Mouse (Mus musculus) right cerebral cortex, adult 18-20 months (tissue): ENCODE results near the gene Hist1h2ab.
A peak's percentile ranks its signal among the peaks of the same experiment; 100 is the strongest.

Experiments used
- DNase-seq: peaks from one replicate; pipeline ENCODE4 v3.0.0; 2022; ENCODE audit warnings: mixed read lengths

Gene Hist1h2ab

GRCm38 (mm10) chr13:23738677-23739068 is 12.3 kb upstream of the Hist1h2ab start, which contains the start of gene Hist1h1c:
Gene Hist1h1c (plus strand): TSS chr13:23738808.
- peak; percentile 91 for DNase-seq

- DNase-seq: peak; percentile 97
Observed at GRCm38 (mm10) chr13:23739069-23739921, 11.6 kb upstream of the Hist1h2ab start.

- no peak for DNase-seq
Observed at GRCm38 (mm10) chr13:23739922-23740252, 11.0 kb upstream of the Hist1h2ab start.

- no peak for DNase-seq
Observed at GRCm38 (mm10) chr13:23740256-23740840, 10.6 kb upstream of the Hist1h2ab start.

GRCm38 (mm10) chr13:23740910-23741309 is 10.0 kb upstream of the Hist1h2ab start:
- DNase-seq: no peak

- DNase-seq: no peak
Observed at GRCm38 (mm10) chr13:23742007-23742406, 8.9 kb upstream of the Hist1h2ab start.

GRCm38 (mm10) chr13:23743215-23743614 is 7.7 kb upstream of the Hist1h2ab start:
- no peak for DNase-seq

- no peak for DNase-seq
Observed at GRCm38 (mm10) chr13:23743963-23744362, 7.0 kb upstream of the Hist1h2ab start.

- no peak for DNase-seq
Observed at GRCm38 (mm10) chr13:23744421-23745380, 6.2 kb upstream of the Hist1h2ab start.

GRCm38 (mm10) chr13:23745381-23746161 is 5.4 kb upstream of the Hist1h2ab start, which contains the start of gene Hist1h3c:
Gene Hist1h3c (minus strand): TSS chr13:23745602.
- peak; percentile 79 for DNase-seq

GRCm38 (mm10) chr13:23746201-23747080 is 4.5 kb upstream of the Hist1h2ab start, which contains the start of gene Hist1h2bb:
Gene Hist1h2bb (plus strand): TSS chr13:23746734.
- DNase-seq: peak; percentile 81

GRCm38 (mm10) chr13:23747081-23747891 is 3.6 kb upstream of the Hist1h2ab start:
- DNase-seq: no peak

- no peak for DNase-seq
Observed at GRCm38 (mm10) chr13:23747892-23748288, 3.0 kb upstream of the Hist1h2ab start.

- no peak for DNase-seq
Observed at GRCm38 (mm10) chr13:23749563-23750121, 1.3 kb upstream of the Hist1h2ab start.

- no peak for DNase-seq
Observed at GRCm38 (mm10) chr13:23751478-23751956, 591 bp downstream of the Hist1h2ab start.

GRCm38 (mm10) chr13:23752067-23752741 is 1.3 kb downstream of the Hist1h2ab start, which contains the start of gene Hist1h3b:
Gene Hist1h3b (plus strand): TSS chr13:23752267.
- peak; percentile 92 for DNase-seq

GRCm38 (mm10) chr13:23752742-23753172 is 1.8 kb downstream of the Hist1h2ab start:
- DNase-seq: no peak

- DNase-seq: no peak
Observed at GRCm38 (mm10) chr13:23753314-23754078, 2.6 kb downstream of the Hist1h2ab start.
